Mouse (Mus musculus) embryonic fibroblast, embryonic 13.5 days (primary cell): ENCODE results near the gene Ash1l. TPM values are rescaled to one million over a fixed set of nuclear protein-coding genes. Genes with fewer than 3 reads are reported as not detected.

Source experiments
- H3K27ac ChIP-seq: 2 replicates; pipeline ENCODE4 v1.5.1; 2012; ENCODE audit warnings: low read length, control low read depth, inconsistent platforms; ENCODE audit not compliant: insufficient read depth
- H3K4me1 ChIP-seq: 2 replicates; pipeline ENCODE4 v1.6.1; 2011; ENCODE audit warnings: low read length; ENCODE audit not compliant: control insufficient read depth, insufficient read depth
- H3K4me3 ChIP-seq: 2 replicates; pipeline ENCODE4 v1.5.1; 2011; ENCODE audit warnings: mild to moderate bottlenecking, control low read depth, low read length; ENCODE audit not compliant: insufficient read depth
- CTCF ChIP-seq: IDR thresholded peaks from 2 replicates; pipeline ENCODE4 v1.5.1; 2011; ENCODE audit warnings: mild to moderate bottlenecking, control low read depth, low read length, moderate library complexity, borderline replicate concordance; ENCODE audit not compliant: insufficient read depth
- POLR2A ChIP-seq: IDR thresholded peaks from 2 replicates; pipeline ENCODE4 v1.6.1; 2011; ENCODE audit warnings: low read depth, mild to moderate bottlenecking, control low read depth, low read length, moderate library complexity
- polyA plus RNA-seq: library from polyadenylated mRNA; stranded (reverse); fragments of >200 nt; gene quantifications from 2 replicates; pipeline ENCODE4 v1.2.4, GENCODE M21; 2011; ENCODE audit warnings: low read depth; ENCODE audit not compliant: missing spikeins, insufficient read length

Gene Ash1l
- polyA plus RNA-seq, 1 experiment = 50.1 TPM

DNA sequence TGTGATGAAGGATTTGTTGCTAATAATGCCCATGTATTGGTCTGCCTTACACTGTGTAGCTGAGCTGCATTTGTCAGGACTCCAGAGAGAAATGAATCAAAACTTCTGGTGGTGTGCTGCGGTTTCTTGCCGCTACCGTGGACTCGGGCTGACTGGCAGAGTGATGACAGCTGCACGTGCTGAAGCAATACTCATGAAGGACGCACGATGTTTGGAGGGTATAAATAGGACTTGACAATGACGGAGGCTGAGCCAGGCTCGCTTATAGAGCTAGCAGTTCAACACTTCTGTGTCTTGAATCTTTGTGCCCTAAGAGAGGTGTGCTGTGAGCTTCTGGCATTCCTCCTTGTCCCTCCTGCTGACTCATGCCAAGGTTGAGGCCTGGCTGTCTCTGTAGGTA lies 29.0 kb upstream of the Ash1l start:
- TF ChIP-seq CTCF (no peak), POLR2A (no peak)
- Histone ChIP-seq H3K27ac (no peak overlapping the region), H3K4me1 (no peaks in the 10 kb centered on the region), H3K4me3 (no peak overlapping the region)

GRCm38 (mm10) chr3:88923989-88924591 lies 26.3 kb upstream of the Ash1l start:
- Histone ChIP-seq H3K27ac (no peak overlapping the region), H3K4me3 (no peak overlapping the region), H3K4me1 (no peaks in the 10 kb centered on the region)
- TF ChIP-seq POLR2A (no peak), CTCF (no peak)

DNA sequence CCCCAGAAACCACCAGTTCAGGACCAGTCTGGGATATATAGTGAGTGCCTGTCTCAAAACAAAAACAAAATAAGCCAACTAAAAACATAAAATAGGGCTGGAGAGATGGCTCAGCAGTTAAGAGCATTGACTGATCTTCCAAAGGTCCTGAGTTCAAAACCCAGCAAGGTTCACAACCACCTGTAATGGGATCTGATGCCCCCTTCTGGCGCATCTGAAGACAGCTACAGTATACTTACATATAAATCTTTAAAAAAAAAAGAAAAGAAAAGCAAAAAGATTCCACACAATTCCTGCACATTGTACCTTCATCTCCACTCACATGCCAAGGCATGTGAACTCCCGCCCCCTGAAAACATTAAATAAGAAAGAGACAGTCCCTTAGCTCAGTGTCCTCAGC lies 24.8 kb upstream of the Ash1l start:
- Histone ChIP-seq H3K4me3 (no peak overlapping the region), H3K27ac (no peak overlapping the region), H3K4me1 (no peaks in the 10 kb centered on the region)
- TF ChIP-seq CTCF = no peak
- TF ChIP-seq POLR2A = no peak

DNA sequence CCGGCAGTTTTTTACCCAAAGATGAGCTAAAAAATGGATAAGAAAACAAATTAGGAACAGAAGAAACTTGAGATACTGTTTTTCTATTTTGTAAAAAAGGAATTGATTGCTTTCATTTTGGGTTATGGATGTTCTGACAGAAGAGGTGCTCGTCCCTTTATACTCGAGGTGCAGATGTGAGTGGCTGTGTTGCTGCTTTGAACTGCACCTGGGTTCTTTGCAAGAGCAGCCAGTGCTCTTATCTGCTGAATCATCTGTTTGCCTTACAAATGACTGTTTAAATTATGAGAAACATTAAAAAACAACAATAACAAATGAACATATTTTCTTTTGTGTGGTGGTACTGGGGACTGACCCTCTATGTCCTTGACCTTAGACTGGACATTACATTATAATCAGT lies 20.9 kb upstream of the Ash1l start:
- H3K4me1 ChIP-seq = no peaks in the 10 kb centered on the region
- no peak for TF ChIP-seq POLR2A
- TF ChIP-seq CTCF = no peak
- H3K27ac ChIP-seq = no peak overlapping the region
- H3K4me3 ChIP-seq = no peak overlapping the region

- no peak overlapping the region for H3K4me3 ChIP-seq
- H3K27ac ChIP-seq = no peak overlapping the region
- H3K4me1 ChIP-seq = no peaks in the 10 kb centered on the region; the same call in 1 of the 2 replicates
- TF ChIP-seq CTCF = no peak
- no peak for TF ChIP-seq POLR2A
Observed at GRCm38 (mm10) chr3:88939071-88939470, 11.4 kb upstream of the Ash1l start.

GRCm38 (mm10) chr3:88939749-88940148 lies 10.7 kb upstream of the Ash1l start:
- Histone ChIP-seq H3K27ac (no peak overlapping the region), H3K4me3 (no peak overlapping the region), H3K4me1 (no peaks in the 10 kb centered on the region; the same call in 1 of the 2 replicates)
- TF ChIP-seq CTCF = no peak
- no peak for TF ChIP-seq POLR2A

- TF ChIP-seq POLR2A (no peak), CTCF (no peak)
- Histone ChIP-seq H3K4me1 (no peaks in the 10 kb centered on the region; the same call in 1 of the 2 replicates), H3K27ac (no peak overlapping the region), H3K4me3 (no peak overlapping the region)
Observed at GRCm38 (mm10) chr3:88942316-88942880, 8.0 kb upstream of the Ash1l start.

DNA sequence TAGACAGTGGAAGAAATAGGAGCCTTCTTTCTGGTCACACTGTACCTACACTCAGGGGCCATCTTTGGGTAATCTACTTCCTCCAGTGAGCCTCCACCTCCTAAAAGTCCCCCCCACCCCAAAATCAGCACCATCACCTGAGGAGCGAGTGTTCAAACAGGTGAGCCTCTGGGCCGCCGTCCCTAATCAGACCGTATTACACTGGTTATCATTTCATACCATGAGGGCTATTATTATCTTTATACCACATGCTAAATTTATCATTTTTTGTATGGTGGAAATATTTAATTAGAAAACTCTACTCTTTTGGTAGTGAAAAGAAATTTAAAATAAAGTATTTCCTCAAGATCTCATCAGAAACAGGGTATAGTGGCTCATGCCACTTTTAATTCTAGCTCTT lies 6.3 kb upstream of the Ash1l start:
- Histone ChIP-seq H3K27ac (no peak overlapping the region), H3K4me3 (no peak overlapping the region), H3K4me1 (no peaks in the 10 kb centered on the region)
- no peak for TF ChIP-seq POLR2A
- TF ChIP-seq CTCF = no peak

DNA sequence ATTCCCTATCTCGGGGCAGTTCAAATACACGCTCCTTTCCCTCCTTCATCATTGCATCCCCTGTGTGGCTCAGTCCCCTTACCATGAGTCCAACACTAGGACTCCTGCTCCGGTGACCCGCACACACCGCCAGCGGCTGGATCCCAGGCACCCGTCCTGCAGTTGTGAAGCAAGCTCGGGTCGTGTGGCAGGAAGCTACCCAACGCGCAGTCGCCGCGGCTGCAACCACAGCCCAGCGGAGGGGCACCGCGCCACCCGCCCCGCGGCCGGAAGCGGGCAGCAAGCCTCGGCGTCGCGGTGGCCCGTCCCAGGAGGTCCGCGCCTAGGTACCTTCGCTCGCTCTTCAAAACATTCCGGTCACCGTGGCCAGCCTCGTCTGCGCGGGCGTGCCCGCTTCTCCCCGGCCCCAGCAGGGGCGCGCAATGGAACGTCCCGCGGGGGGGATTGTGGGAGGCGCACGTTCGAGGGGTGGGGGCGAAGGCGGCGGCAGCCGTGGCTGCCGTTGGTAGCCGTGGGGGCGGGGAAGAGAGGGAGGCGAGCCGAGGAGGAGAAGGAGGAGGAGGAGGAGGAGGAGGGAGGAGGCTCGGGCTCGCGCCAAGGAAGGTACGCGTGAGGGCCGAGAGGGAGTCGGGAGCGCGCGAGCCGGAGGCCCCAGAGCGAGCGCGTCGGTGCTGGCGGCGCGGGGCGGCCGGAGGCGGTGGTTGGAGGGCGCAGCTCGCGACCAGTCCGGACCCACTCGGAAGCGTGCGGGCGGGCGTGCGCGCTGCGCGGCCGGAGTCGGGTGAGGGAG lies 441 bp upstream of the Ash1l start:
- Histone ChIP-seq H3K4me3 (peak overlapping the region; percentile 71), H3K27ac (peak overlapping the region; percentile 94), H3K4me1 (peaks cover 3% of the 10 kb centered on the region; the same call in 1 of the 2 replicates)
- TF ChIP-seq POLR2A = peak; percentile 98
- TF ChIP-seq CTCF = no peak

DNA sequence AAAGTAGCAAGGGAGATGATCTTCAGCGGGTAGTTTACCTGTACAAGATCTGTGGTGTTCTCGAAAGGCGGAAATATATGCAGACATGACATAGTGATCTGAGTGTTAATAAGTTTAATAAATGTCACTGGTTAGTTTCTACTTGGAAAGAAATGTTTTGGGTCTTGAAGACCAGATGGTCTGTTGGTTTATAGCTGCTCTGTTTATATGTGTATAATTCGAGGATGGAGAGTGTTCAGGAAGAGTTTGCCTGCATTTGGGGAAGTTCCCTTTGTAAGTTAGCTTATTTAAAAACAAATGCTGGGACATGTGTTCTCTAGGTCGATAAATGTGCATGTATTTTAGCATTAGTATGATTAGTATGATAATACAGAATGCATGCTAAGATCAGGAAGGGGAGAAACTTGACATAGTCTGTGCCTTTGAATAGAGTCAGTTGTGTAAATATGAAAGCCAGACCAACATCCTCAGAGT lies 942 bp downstream of the Ash1l start:
- H3K4me1 ChIP-seq = peaks cover 3% of the 10 kb centered on the region; the same call in 1 of the 2 replicates
- H3K4me3 ChIP-seq = peak overlapping the region; percentile 92
- TF ChIP-seq POLR2A (no peak), CTCF (no peak)
- H3K27ac ChIP-seq = peak overlapping the region; percentile 96
